Mouse (Mus musculus): Measurements from ENCODE around the gene Sept6. TPM values are rescaled to one million over a fixed set of nuclear protein-coding genes. Genes with fewer than 3 reads are reported as not detected.
"Not testable (repeated sequence)": the region's sequence is repeated elsewhere in the genome, so short reads cannot be mapped to it uniquely, and the experiment has no call there.

Gene Sept6
- polyA plus RNA-seq, 1 experiment from 2014 or later: 21.0 TPM

GRCm38 (mm10) chrX:36906539-36906938 is 85.1 kb downstream of the Sept6 start:
- ATAC-seq (ENCODE audit: insufficient number of reproducible peaks, insufficient read depth, low FRiP score, low read depth): no peak
- Histone ChIP-seq H3K36me3 (ENCODE audit: control insufficient read depth, insufficient read depth, low read length) (no peaks in the 10 kb centered on the region), H3K9me3 (ENCODE audit: control insufficient read depth, low read depth, low read length) (no peaks in the 10 kb centered on the region), H3K4me2 (replicated peaks; ENCODE audit: low read depth, low read length) (no peak overlapping the region), H3K9ac (replicated peaks; ENCODE audit: low read depth, low read length) (no peak overlapping the region), H3K4me1 (ENCODE audit: control insufficient read depth, insufficient read depth, low read length) (no peaks in the 10 kb centered on the region), H3K4me3 (ENCODE audit: low read depth, low read length) (no peak overlapping the region), H3K27ac (ENCODE audit: low read length) (no peak overlapping the region), H3K27me3 (ENCODE audit: control insufficient read depth, insufficient read depth, low read length) (no peaks in the 10 kb centered on the region)
- WGBS: 28% methylated on average over 5 of the region's 5 CpGs

- H3K4me3 ChIP-seq (ENCODE audit: low read depth, low read length): peak overlapping the region; percentile 52
- peak; percentile 95 for ATAC-seq (ENCODE audit: insufficient number of reproducible peaks, insufficient read depth, low FRiP score, low read depth)
- 27% methylated on average over 31 of the region's 32 CpGs for WGBS
- H3K4me1 ChIP-seq (ENCODE audit: control insufficient read depth, insufficient read depth, low read length): no peaks in the 10 kb centered on the region
- no peak overlapping the region for H3K27ac ChIP-seq (ENCODE audit: low read length)
- peak overlapping the region; percentile 54 for H3K4me2 ChIP-seq (replicated peaks; ENCODE audit: low read depth, low read length)
- H3K9ac ChIP-seq (replicated peaks; ENCODE audit: low read depth, low read length): peak overlapping the region; percentile 45; the same call in 1 of the 2 replicates
- no peaks in the 10 kb centered on the region for H3K36me3 ChIP-seq (ENCODE audit: control insufficient read depth, insufficient read depth, low read length)
- H3K27me3 ChIP-seq (ENCODE audit: control insufficient read depth, insufficient read depth, low read length): no peaks in the 10 kb centered on the region
- H3K9me3 ChIP-seq (ENCODE audit: control insufficient read depth, low read depth, low read length): no peaks in the 10 kb centered on the region
Observed at GRCm38 (mm10) chrX:36903115-36903768, 88.4 kb downstream of the Sept6 start.

- H3K4me3 ChIP-seq (ENCODE audit: low read depth, low read length): peak within 1 kb of the TSS; percentile 52
- peak within 1 kb of the TSS; percentile 45; the same call in 1 of the 2 replicates for H3K9ac ChIP-seq (replicated peaks; ENCODE audit: low read depth, low read length)
- no peaks in the 10 kb centered on the region for H3K9me3 ChIP-seq (ENCODE audit: control insufficient read depth, low read depth, low read length)
- peak; percentile 30; the same call in 1 of the 2 replicates for ATAC-seq (ENCODE audit: insufficient number of reproducible peaks, insufficient read depth, low FRiP score, low read depth)
- H3K27ac ChIP-seq (ENCODE audit: low read length): no peak within 1 kb of the TSS
- 20% methylated on average over 39 of the region's 47 CpGs for WGBS
- H3K27me3 ChIP-seq (ENCODE audit: control insufficient read depth, insufficient read depth, low read length): no peaks in the 10 kb centered on the region
- no peaks in the 10 kb centered on the region for H3K36me3 ChIP-seq (ENCODE audit: control insufficient read depth, insufficient read depth, low read length)
- H3K4me2 ChIP-seq (replicated peaks; ENCODE audit: low read depth, low read length): peak within 1 kb of the TSS; percentile 54
- no peaks in the 10 kb centered on the region for H3K4me1 ChIP-seq (ENCODE audit: control insufficient read depth, insufficient read depth, low read length)
Observed at GRCm38 (mm10) chrX:36902321-36903114, 89.1 kb downstream of the Sept6 start, which contains the start of gene Nkrf. TSS of gene Nkrf (minus strand) at chrX:36902899.

GRCm38 (mm10) chrX:36901655-36902054 is 89.9 kb downstream of the Sept6 start:
- 25% methylated on average over 3 of the region's 3 CpGs for WGBS
- Histone ChIP-seq H3K27me3 (ENCODE audit: control insufficient read depth, insufficient read depth, low read length) (no peaks in the 10 kb centered on the region), H3K4me2 (replicated peaks; ENCODE audit: low read depth, low read length) (peak overlapping the region; percentile 54), H3K27ac (ENCODE audit: low read length) (no peak overlapping the region), H3K9ac (replicated peaks; ENCODE audit: low read depth, low read length) (no peak overlapping the region; the same call in 1 of the 2 replicates), H3K36me3 (ENCODE audit: control insufficient read depth, insufficient read depth, low read length) (no peaks in the 10 kb centered on the region), H3K4me1 (ENCODE audit: control insufficient read depth, insufficient read depth, low read length) (no peaks in the 10 kb centered on the region), H3K9me3 (ENCODE audit: control insufficient read depth, low read depth, low read length) (no peaks in the 10 kb centered on the region), H3K4me3 (ENCODE audit: low read depth, low read length) (peak overlapping the region; percentile 52; the same call in 1 of the 2 replicates)
- ATAC-seq (ENCODE audit: insufficient number of reproducible peaks, insufficient read depth, low FRiP score, low read depth): no peak

- H3K27ac ChIP-seq (ENCODE audit: low read length); H3K9ac ChIP-seq (replicated peaks; ENCODE audit: low read depth, low read length); H3K4me3 ChIP-seq (ENCODE audit: low read depth, low read length); ATAC-seq (ENCODE audit: insufficient number of reproducible peaks, insufficient read depth, low FRiP score, low read depth); H3K27me3 ChIP-seq (ENCODE audit: control insufficient read depth, insufficient read depth, low read length); H3K4me1 ChIP-seq (ENCODE audit: control insufficient read depth, insufficient read depth, low read length); H3K4me2 ChIP-seq (replicated peaks; ENCODE audit: low read depth, low read length); H3K36me3 ChIP-seq (ENCODE audit: control insufficient read depth, insufficient read depth, low read length); H3K9me3 ChIP-seq (ENCODE audit: control insufficient read depth, low read depth, low read length): not testable (repeated sequence)
- WGBS: 29% methylated on average over 1 of the region's 1 CpGs
Observed at GRCm38 (mm10) chrX:36898931-36899330, 92.7 kb downstream of the Sept6 start.

GRCm38 (mm10) chrX:36884719-36885118 is 106.9 kb downstream of the Sept6 start:
- ATAC-seq (ENCODE audit: insufficient number of reproducible peaks, insufficient read depth, low FRiP score, low read depth): no peak
- no peak overlapping the region for H3K27ac ChIP-seq (ENCODE audit: low read length)
- no peaks in the 10 kb centered on the region; the same call in 1 of the 2 replicates for H3K36me3 ChIP-seq (ENCODE audit: control insufficient read depth, insufficient read depth, low read length)
- no peaks in the 10 kb centered on the region for H3K9me3 ChIP-seq (ENCODE audit: control insufficient read depth, low read depth, low read length)
- 82% methylated on average over 1 of the region's 1 CpGs for WGBS
- H3K4me1 ChIP-seq (ENCODE audit: control insufficient read depth, insufficient read depth, low read length): no peaks in the 10 kb centered on the region
- H3K9ac ChIP-seq (replicated peaks; ENCODE audit: low read depth, low read length): no peak overlapping the region
- no peak overlapping the region for H3K4me3 ChIP-seq (ENCODE audit: low read depth, low read length)
- H3K4me2 ChIP-seq (replicated peaks; ENCODE audit: low read depth, low read length): no peak overlapping the region
- no peaks in the 10 kb centered on the region for H3K27me3 ChIP-seq (ENCODE audit: control insufficient read depth, insufficient read depth, low read length)

- peak overlapping the region; percentile 55 for H3K4me3 ChIP-seq (ENCODE audit: low read depth, low read length)
- H3K4me2 ChIP-seq (replicated peaks; ENCODE audit: low read depth, low read length): peak overlapping the region; percentile 52
- no peaks in the 10 kb centered on the region for H3K36me3 ChIP-seq (ENCODE audit: control insufficient read depth, insufficient read depth, low read length)
- peak overlapping the region; percentile 75 for H3K27ac ChIP-seq (ENCODE audit: low read length)
- H3K9me3 ChIP-seq (ENCODE audit: control insufficient read depth, low read depth, low read length): no peaks in the 10 kb centered on the region
- 21% methylated on average over 36 of the region's 36 CpGs for WGBS
- H3K4me1 ChIP-seq (ENCODE audit: control insufficient read depth, insufficient read depth, low read length): no peaks in the 10 kb centered on the region
- 0 out of 2 replicates have a peak, but pooled peaks have one; percentile 24 for ATAC-seq (ENCODE audit: insufficient number of reproducible peaks, insufficient read depth, low FRiP score, low read depth)
- H3K27me3 ChIP-seq (ENCODE audit: control insufficient read depth, insufficient read depth, low read length): no peaks in the 10 kb centered on the region
- H3K9ac ChIP-seq (replicated peaks; ENCODE audit: low read depth, low read length): peak overlapping the region; percentile 53
Observed at GRCm38 (mm10) chrX:36874704-36875128, 116.9 kb downstream of the Sept6 start.

GRCm38 (mm10) chrX:36874178-36874696 is 117.4 kb downstream of the Sept6 start:
- no peaks in the 10 kb centered on the region for H3K4me1 ChIP-seq (ENCODE audit: control insufficient read depth, insufficient read depth, low read length)
- peak overlapping the region; percentile 55 for H3K4me3 ChIP-seq (ENCODE audit: low read depth, low read length)
- peak overlapping the region; percentile 53 for H3K9ac ChIP-seq (replicated peaks; ENCODE audit: low read depth, low read length)
- peak overlapping the region; percentile 37 for H3K4me2 ChIP-seq (replicated peaks; ENCODE audit: low read depth, low read length)
- H3K27ac ChIP-seq (ENCODE audit: low read length): peak overlapping the region; percentile 75
- peak; percentile 96 for ATAC-seq (ENCODE audit: insufficient number of reproducible peaks, insufficient read depth, low FRiP score, low read depth)
- H3K36me3 ChIP-seq (ENCODE audit: control insufficient read depth, insufficient read depth, low read length): no peaks in the 10 kb centered on the region
- WGBS: 14% methylated on average over 33 of the region's 57 CpGs
- H3K27me3 ChIP-seq (ENCODE audit: control insufficient read depth, insufficient read depth, low read length): no peaks in the 10 kb centered on the region
- no peaks in the 10 kb centered on the region for H3K9me3 ChIP-seq (ENCODE audit: control insufficient read depth, low read depth, low read length)
